Mouse (Mus musculus) olfactory bulb, adult 2 months (tissue): Measurements from ENCODE around the gene Zbtb21.

Experiments used
- CTCF ChIP-seq: fragments of 200-500 bp; IDR thresholded peaks from 2 replicates; pipeline ENCODE4 v1.5.1; 2012; ENCODE audit warnings: low read depth, mild to moderate bottlenecking, low read length, moderate library complexity; ENCODE audit not compliant: insufficient read depth
- POLR2A ChIP-seq: fragments of 200-500 bp; IDR thresholded peaks from 2 replicates; pipeline ENCODE4 v1.6.1; 2012; ENCODE audit warnings: mild to moderate bottlenecking, low read depth, low read length, moderate library complexity; ENCODE audit not compliant: insufficient read depth

DNA sequence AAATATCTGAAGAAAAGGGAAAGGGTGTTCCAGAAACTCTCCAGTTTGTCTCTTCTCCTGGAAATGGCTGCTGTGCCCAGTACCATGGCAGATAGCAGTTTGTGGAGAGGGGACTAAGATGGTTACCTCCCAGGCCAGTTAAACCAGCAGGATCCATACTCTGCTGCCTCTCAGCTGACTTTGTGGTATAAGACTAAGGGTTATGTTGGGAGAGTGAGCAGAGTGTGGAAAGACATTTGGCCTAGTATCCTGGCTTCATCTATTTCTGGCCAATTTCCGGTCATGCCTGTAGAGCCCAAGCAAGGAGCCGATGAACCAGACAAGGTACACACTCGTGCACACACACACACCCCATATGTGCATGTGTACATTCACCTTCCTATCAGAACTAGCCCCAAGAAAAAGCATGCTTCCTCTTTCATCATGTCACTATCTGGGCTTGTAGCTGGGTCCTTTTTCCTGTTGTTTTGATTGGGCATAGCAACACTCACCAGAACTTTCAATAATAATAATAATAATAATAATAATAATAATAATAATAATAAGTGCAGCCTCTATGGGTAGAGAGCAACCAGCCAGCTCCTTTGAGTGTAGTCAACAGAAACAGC lies 35.0 kb downstream of the Zbtb21 start:
- no peak for TF ChIP-seq POLR2A
- no peak for TF ChIP-seq CTCF
